Mouse (Mus musculus): ENCODE measurements around the gene Itprid1. TPM values are rescaled to one million over a fixed set of nuclear protein-coding genes. Genes with fewer than 3 reads are reported as not detected.

Gene Itprid1
- total RNA-seq (2014; rRNA removed; ENCODE audit: low replicate concordance) (not detected in 2 replicates), polyA plus RNA-seq (2015; fragmentation: Nextera tagmentation; extraction: Ambion mirVana) (0.07 TPM in 1 of 2 replicates, not detected in the other)

DNA sequence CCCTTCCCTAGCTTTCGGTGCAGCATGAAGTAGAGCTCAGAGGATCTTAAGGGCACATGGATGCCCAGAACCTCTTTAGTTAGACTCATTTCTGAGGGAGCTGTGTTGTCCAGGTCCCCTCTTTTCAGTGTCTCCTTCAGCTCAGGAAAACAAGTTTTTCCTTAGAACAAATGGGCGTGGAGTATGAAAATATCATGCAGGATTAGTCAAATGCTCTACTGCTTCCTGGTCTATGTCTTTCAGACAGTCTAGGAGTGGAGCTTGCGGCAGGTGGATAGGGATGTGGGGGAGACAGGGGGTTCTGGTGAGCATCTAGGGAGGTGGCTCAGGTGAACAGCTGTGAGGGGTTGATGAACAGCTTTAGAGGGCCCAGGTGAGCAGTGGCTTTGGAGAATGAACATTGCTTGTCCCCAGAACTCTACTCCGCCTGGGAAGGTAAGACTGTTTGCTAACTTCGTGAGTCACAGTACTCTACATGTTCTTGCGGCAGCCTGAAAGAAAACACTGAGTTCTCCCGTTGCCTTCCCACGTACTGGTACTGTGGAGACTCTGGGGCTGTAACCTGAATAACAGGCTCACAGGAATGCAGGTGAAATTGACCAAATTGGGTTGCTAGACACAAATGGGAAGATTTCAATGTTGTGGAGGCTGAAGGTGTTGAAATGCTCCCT, at the start of gene Itprid1:
Itprid1 (plus strand) TSS at position 246 of the 671 bp plus-strand sequence.
- no peak within 1 kb of the TSS for H3K9ac ChIP-seq (replicated peaks; ENCODE audit: low read depth, low read length)
- TF ChIP-seq CTCF (IDR thresholded peaks at IDR 0.05; ENCODE audit: low read depth) (no peak), EP300 (IDR thresholded peaks at IDR 0.05; ENCODE audit: low read depth) (no peak)
- H3K4me3 ChIP-seq (ENCODE audit: low read depth, low read length) = no peak within 1 kb of the TSS
- no peak within 1 kb of the TSS for H3K27ac ChIP-seq (ENCODE audit: low read depth)
- no peaks in the 10 kb centered on the region for H3K27me3 ChIP-seq (ENCODE audit: control insufficient read depth, insufficient read depth, low read length)
- DNase-seq (ENCODE audit: low spot score) = no peak
- H3K4me1 ChIP-seq (ENCODE audit: control insufficient read depth, insufficient read depth) = no peaks in the 10 kb centered on the region
- H3K36me3 ChIP-seq (replicated peaks; ENCODE audit: control insufficient read depth, insufficient read depth, low read length) = no peaks in the 10 kb centered on the region
- H3K4me2 ChIP-seq (ENCODE audit: low read depth, low read length) = no peak within 1 kb of the TSS
- H3K9me3 ChIP-seq (replicated peaks; ENCODE audit: control insufficient read depth, low read length) = no peaks in the 10 kb centered on the region
- WGBS = 68% methylated on average over 8 of the region's 8 CpGs
- no peak for ATAC-seq (ENCODE audit: insufficient read depth, low read depth)

- Histone ChIP-seq H3K9ac (replicated peaks; ENCODE audit: low read depth, low read length) (no peak overlapping the region), H3K9me3 (replicated peaks; ENCODE audit: control insufficient read depth, low read length) (no peaks in the 10 kb centered on the region), H3K4me3 (ENCODE audit: low read depth, low read length) (no peak overlapping the region), H3K27me3 (ENCODE audit: control insufficient read depth, insufficient read depth, low read length) (no peaks in the 10 kb centered on the region), H3K4me1 (ENCODE audit: control insufficient read depth, insufficient read depth) (peaks cover 5% of the 10 kb centered on the region; the same call in 1 of the 2 replicates), H3K36me3 (replicated peaks; ENCODE audit: control insufficient read depth, insufficient read depth, low read length) (no peaks in the 10 kb centered on the region), H3K4me2 (ENCODE audit: low read depth, low read length) (no peak overlapping the region), H3K27ac (ENCODE audit: low read depth) (no peak overlapping the region)
- ATAC-seq (ENCODE audit: insufficient read depth, low read depth) (no peak), DNase-seq (ENCODE audit: low spot score) (no peak)
- no peak for TF ChIP-seq EP300 (IDR thresholded peaks at IDR 0.05; ENCODE audit: low read depth)
- no peak for TF ChIP-seq CTCF (IDR thresholded peaks at IDR 0.05; ENCODE audit: low read depth)
- WGBS = 51% methylated on average over 1 of the region's 1 CpGs
These were observed 47.1 kb upstream of the Itprid1 start for GRCm38 (mm10) chr6:55789557-55789956.

DNA sequence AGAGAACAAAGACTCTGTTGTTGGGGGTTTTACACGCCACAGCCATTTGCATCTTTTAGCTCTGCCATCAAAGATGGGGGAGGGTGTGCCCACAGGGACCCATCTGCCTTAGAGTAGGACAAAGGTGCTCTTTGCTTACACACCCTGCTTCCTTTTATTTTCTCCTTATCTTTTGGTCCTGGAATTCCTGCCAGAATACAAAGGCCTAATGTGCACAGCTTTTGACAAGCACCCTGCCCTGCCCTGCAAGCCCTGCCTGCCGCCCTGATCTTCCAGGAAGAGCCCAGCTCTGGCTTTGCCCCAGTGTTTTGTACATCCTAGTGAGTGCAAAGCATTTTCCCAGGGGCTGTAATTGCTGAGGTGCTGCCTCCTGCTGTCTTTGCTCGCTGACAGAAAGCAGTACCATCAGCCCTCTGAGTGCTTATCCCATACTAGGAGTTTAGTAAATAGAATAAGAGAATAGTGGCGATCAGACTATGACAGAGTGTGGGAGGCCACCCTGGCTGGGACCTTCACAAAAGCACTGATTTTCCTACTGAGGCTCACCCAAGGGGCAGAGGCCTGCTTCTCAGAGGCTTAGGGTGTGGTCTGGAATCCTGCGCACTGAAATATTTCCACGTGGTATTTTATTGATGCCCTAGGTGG, 44.7 kb upstream of the Itprid1 start:
- Histone ChIP-seq H3K36me3 (replicated peaks; ENCODE audit: control insufficient read depth, insufficient read depth, low read length) (no peaks in the 10 kb centered on the region), H3K9me3 (replicated peaks; ENCODE audit: control insufficient read depth, low read length) (no peaks in the 10 kb centered on the region), H3K27me3 (ENCODE audit: control insufficient read depth, insufficient read depth, low read length) (no peaks in the 10 kb centered on the region), H3K9ac (replicated peaks; ENCODE audit: low read depth, low read length) (no peak overlapping the region), H3K4me1 (ENCODE audit: control insufficient read depth, insufficient read depth) (peaks cover 5% of the 10 kb centered on the region; the same call in 1 of the 2 replicates), H3K27ac (ENCODE audit: low read depth) (no peak overlapping the region), H3K4me3 (ENCODE audit: low read depth, low read length) (no peak overlapping the region), H3K4me2 (ENCODE audit: low read depth, low read length) (peak overlapping the region; percentile 25; the same call in 1 of the 2 replicates)
- no peak for ATAC-seq (ENCODE audit: insufficient read depth, low read depth)
- 0 out of 2 replicates have a peak, but pooled peaks have one; percentile 5 for TF ChIP-seq CTCF (IDR thresholded peaks at IDR 0.05; ENCODE audit: low read depth)
- no peak for TF ChIP-seq EP300 (IDR thresholded peaks at IDR 0.05; ENCODE audit: low read depth)
- 26% methylated on average over 6 of the region's 6 CpGs for WGBS
- no peak for DNase-seq (ENCODE audit: low spot score)

DNA sequence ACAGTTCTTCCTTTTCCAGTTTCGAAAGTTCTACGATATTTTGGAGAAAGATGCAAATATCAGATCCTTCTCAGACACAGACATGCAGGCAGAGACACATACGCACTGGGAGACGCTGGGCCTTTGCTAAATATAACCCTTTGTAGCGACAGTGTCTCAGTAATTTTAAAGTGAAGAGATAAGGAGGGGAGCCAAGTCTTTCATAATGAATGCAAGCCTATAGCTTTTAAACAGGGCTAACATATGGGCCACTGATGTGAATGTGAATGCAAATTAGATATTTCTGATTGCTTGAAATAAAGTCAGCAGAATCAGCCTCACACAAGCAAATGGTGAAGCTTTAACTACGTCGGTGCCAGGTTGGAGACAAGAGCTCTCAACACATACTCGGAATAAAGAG, 44.2 kb upstream of the Itprid1 start:
- Histone ChIP-seq H3K4me1 (ENCODE audit: control insufficient read depth, insufficient read depth) (peaks cover 5% of the 10 kb centered on the region; the same call in 1 of the 2 replicates), H3K9ac (replicated peaks; ENCODE audit: low read depth, low read length) (no peak overlapping the region), H3K4me3 (ENCODE audit: low read depth, low read length) (no peak overlapping the region), H3K4me2 (ENCODE audit: low read depth, low read length) (peak overlapping the region; percentile 25; the same call in 1 of the 2 replicates), H3K27me3 (ENCODE audit: control insufficient read depth, insufficient read depth, low read length) (no peaks in the 10 kb centered on the region), H3K9me3 (replicated peaks; ENCODE audit: control insufficient read depth, low read length) (no peaks in the 10 kb centered on the region), H3K27ac (ENCODE audit: low read depth) (no peak overlapping the region), H3K36me3 (replicated peaks; ENCODE audit: control insufficient read depth, insufficient read depth, low read length) (no peaks in the 10 kb centered on the region)
- ATAC-seq (ENCODE audit: insufficient read depth, low read depth) (no peak), DNase-seq (ENCODE audit: low spot score) (no peak)
- TF ChIP-seq CTCF (IDR thresholded peaks at IDR 0.05; ENCODE audit: low read depth) (no peak), EP300 (IDR thresholded peaks at IDR 0.05; ENCODE audit: low read depth) (no peak)
- WGBS = 29% methylated on average over 8 of the region's 8 CpGs

DNA sequence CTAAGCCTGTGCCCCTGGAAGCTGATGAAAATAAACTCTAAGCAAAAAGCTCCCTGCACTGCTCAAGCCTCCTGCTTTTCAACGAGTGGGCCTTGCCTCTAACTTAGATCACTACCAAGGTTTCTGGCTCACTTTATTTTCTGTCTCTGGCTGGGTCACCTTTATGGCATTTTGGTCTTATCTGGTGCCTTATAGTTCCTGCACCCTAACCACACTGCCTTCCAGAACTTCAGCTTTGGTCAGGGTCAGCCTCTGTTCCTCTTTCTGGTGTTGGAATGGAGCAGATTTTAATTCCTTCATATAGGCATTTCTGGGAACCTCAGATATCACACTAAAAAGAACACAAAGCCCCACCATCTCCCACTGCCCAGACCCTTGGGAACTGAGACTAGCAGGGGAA, 34.0 kb upstream of the Itprid1 start:
- Histone ChIP-seq H3K36me3 (replicated peaks; ENCODE audit: control insufficient read depth, insufficient read depth, low read length) (no peaks in the 10 kb centered on the region), H3K9me3 (replicated peaks; ENCODE audit: control insufficient read depth, low read length) (no peaks in the 10 kb centered on the region), H3K4me1 (ENCODE audit: control insufficient read depth, insufficient read depth) (no peaks in the 10 kb centered on the region), H3K4me2 (ENCODE audit: low read depth, low read length) (no peak overlapping the region), H3K27me3 (ENCODE audit: control insufficient read depth, insufficient read depth, low read length) (no peaks in the 10 kb centered on the region), H3K9ac (replicated peaks; ENCODE audit: low read depth, low read length) (no peak overlapping the region), H3K27ac (ENCODE audit: low read depth) (no peak overlapping the region), H3K4me3 (ENCODE audit: low read depth, low read length) (no peak overlapping the region)
- WGBS = 51% methylated on average over 1 of the region's 1 CpGs
- TF ChIP-seq EP300 (IDR thresholded peaks at IDR 0.05; ENCODE audit: low read depth) (no peak), CTCF (IDR thresholded peaks at IDR 0.05; ENCODE audit: low read depth) (no peak)
- DNase-seq (ENCODE audit: low spot score) = no peak
- ATAC-seq (ENCODE audit: insufficient read depth, low read depth) = no peak

All from heart, postnatal 0 days (tissue).